Mouse (Mus musculus) erythroblast, embryonic 14.5 days (primary cell): ENCODE data around the gene Setd1a. TPM values are rescaled to one million over a fixed set of nuclear protein-coding genes. Genes with fewer than 3 reads are reported as not detected.
"Not testable (repeated sequence)": the region's sequence is repeated elsewhere in the genome, so short reads cannot be mapped to it uniquely, and the experiment has no call there.

Source experiments
- H3K27me3 ChIP-seq: 2 replicates; pipeline ENCODE4 v1.6.1; 2012; ENCODE audit warnings: inconsistent platforms; ENCODE audit not compliant: control insufficient read depth
- H3K36me3 ChIP-seq: 2 replicates; pipeline ENCODE4 v1.6.1; 2012; ENCODE audit warnings: mild to moderate bottlenecking, inconsistent platforms; ENCODE audit not compliant: control insufficient read depth
- H3K4me1 ChIP-seq: 2 replicates; pipeline ENCODE4 v1.6.1; 2012; ENCODE audit warnings: inconsistent platforms; ENCODE audit not compliant: control insufficient read depth
- H3K4me3 ChIP-seq: replicated peaks from 2 replicates; pipeline ENCODE3; 2012; ENCODE audit warnings: moderate library complexity, mild to moderate bottlenecking, inconsistent platforms
- H3K9me3 ChIP-seq: 2 replicates; pipeline ENCODE4 v1.6.1; 2012; ENCODE audit warnings: low read length, inconsistent platforms, mixed read lengths; ENCODE audit not compliant: control insufficient read depth
- GATA1 ChIP-seq: IDR thresholded peaks from 2 replicates; pipeline ENCODE4 v1.6.1; 2012; ENCODE audit warnings: low read length, inconsistent platforms, mixed read lengths
- TAL1 ChIP-seq: IDR thresholded peaks from 3 replicates; pipeline ENCODE4 v1.6.1; 2012; ENCODE audit warnings: low read length, inconsistent platforms, mixed read lengths
- polyA plus RNA-seq: library from polyadenylated mRNA; stranded (reverse); fragments of >175 nt; gene quantifications from 2 replicates; pipeline ENCODE4 v1.2.3, GENCODE M21; 2012

Gene Setd1a
- polyA plus RNA-seq, 1 experiment: 6.0 TPM

GRCm38 (mm10) chr7:127770039-127770905 lies 6.2 kb upstream of the Setd1a start:
- H3K9me3 ChIP-seq: no peaks in the 10 kb centered on the region
- H3K36me3 ChIP-seq: peaks cover 10% of the 10 kb centered on the region
- TF ChIP-seq GATA1 (no peak), TAL1 (no peak)
- peaks cover 2% of the 10 kb centered on the region; the same call in 1 of the 2 replicates for H3K27me3 ChIP-seq
- peaks cover 87% of the 10 kb centered on the region for H3K4me1 ChIP-seq
- H3K4me3 ChIP-seq: peak overlapping the region; percentile 74

GRCm38 (mm10) chr7:127771262-127771661 lies 5.2 kb upstream of the Setd1a start:
- no peak overlapping the region for H3K4me3 ChIP-seq
- H3K4me1 ChIP-seq: peaks cover 86% of the 10 kb centered on the region
- H3K36me3 ChIP-seq: peaks cover 7% of the 10 kb centered on the region
- peaks cover 2% of the 10 kb centered on the region; the same call in 1 of the 2 replicates for H3K27me3 ChIP-seq
- TF ChIP-seq GATA1 (no peak), TAL1 (no peak)
- no peaks in the 10 kb centered on the region for H3K9me3 ChIP-seq

- H3K4me1 ChIP-seq: peaks cover 80% of the 10 kb centered on the region
- H3K36me3 ChIP-seq: peaks cover 7% of the 10 kb centered on the region
- H3K27me3 ChIP-seq: peaks cover 2% of the 10 kb centered on the region; the same call in 1 of the 2 replicates
- TF ChIP-seq GATA1: no peak
- no peak for TF ChIP-seq TAL1
- H3K4me3 ChIP-seq: no peak overlapping the region
- H3K9me3 ChIP-seq: no peaks in the 10 kb centered on the region
Measured at GRCm38 (mm10) chr7:127772080-127772479, 4.4 kb upstream of the Setd1a start.

- H3K9me3 ChIP-seq: no peaks in the 10 kb centered on the region
- no peak for TF ChIP-seq GATA1
- no peak for TF ChIP-seq TAL1
- H3K4me3 ChIP-seq: no peak overlapping the region
- H3K27me3 ChIP-seq: peaks cover 2% of the 10 kb centered on the region; the same call in 1 of the 2 replicates
- peaks cover 75% of the 10 kb centered on the region for H3K4me1 ChIP-seq
- H3K36me3 ChIP-seq: peaks cover 4% of the 10 kb centered on the region
Measured at GRCm38 (mm10) chr7:127772557-127772956, 3.9 kb upstream of the Setd1a start.

- Histone ChIP-seq H3K4me3 (no peak overlapping the region), H3K36me3 (peaks cover 8% of the 10 kb centered on the region), H3K27me3 (peaks cover 2% of the 10 kb centered on the region; the same call in 1 of the 2 replicates), H3K4me1 (peaks cover 74% of the 10 kb centered on the region), H3K9me3 (no peaks in the 10 kb centered on the region)
- TF ChIP-seq GATA1 (no peak), TAL1 (no peak)
Measured at GRCm38 (mm10) chr7:127773664-127774384, 2.6 kb upstream of the Setd1a start.

GRCm38 (mm10) chr7:127775837-127776236 lies 633 bp upstream of the Setd1a start:
- peaks cover 28% of the 10 kb centered on the region for H3K36me3 ChIP-seq
- peaks cover 63% of the 10 kb centered on the region for H3K4me1 ChIP-seq
- not testable (repeated sequence) for H3K9me3 ChIP-seq, H3K27me3 ChIP-seq
- H3K4me3 ChIP-seq: peak overlapping the region; percentile 78

- Histone ChIP-seq H3K4me3 (peak overlapping the region; percentile 78), H3K36me3 (peaks cover 39% of the 10 kb centered on the region), H3K27me3 (no peaks in the 10 kb centered on the region), H3K4me1 (peaks cover 54% of the 10 kb centered on the region), H3K9me3 (no peaks in the 10 kb centered on the region)
- TF ChIP-seq GATA1 (no peak), TAL1 (no peak)
Measured at GRCm38 (mm10) chr7:127776878-127777473, 506 bp downstream of the Setd1a start.

GRCm38 (mm10) chr7:127777474-127778266 lies 1.2 kb downstream of the Setd1a start:
- Histone ChIP-seq H3K9me3 (no peaks in the 10 kb centered on the region), H3K36me3 (peaks cover 46% of the 10 kb centered on the region), H3K27me3 (no peaks in the 10 kb centered on the region), H3K4me1 (peaks cover 49% of the 10 kb centered on the region), H3K4me3 (peak overlapping the region; percentile 78)
- TF ChIP-seq TAL1 (no peak), GATA1 (no peak)
